Mouse (Mus musculus) right cerebral cortex, postnatal 4 days (tissue): ENCODE data around the gene Bcas3.

Experiments used
- DNase-seq: peaks from one replicate; pipeline ENCODE4 v3.0.0-alpha.2; 2022

Gene Bcas3

GRCm38 (mm10) chr11:85352539-85353380 lies at the start of gene Bcas3:
Bcas3 (plus strand) TSS chr11:85353167.
- DNase-seq, result peak; percentile 96

GRCm38 (mm10) chr11:85306577-85307260 lies 46.2 kb upstream of the Bcas3 start:
- no peak for DNase-seq

- no peak for DNase-seq
Measured at GRCm38 (mm10) chr11:85308799-85309198, 44.2 kb upstream of the Bcas3 start.

GRCm38 (mm10) chr11:85310407-85310712 lies 42.6 kb upstream of the Bcas3 start:
- no peak for DNase-seq

GRCm38 (mm10) chr11:85310713-85311574 lies 42.0 kb upstream of the Bcas3 start, which contains the start of gene Ppm1d:
Ppm1d (plus strand) TSS chr11:85311244.
- DNase-seq, result peak; percentile 99

GRCm38 (mm10) chr11:85311645-85312490 lies 41.1 kb upstream of the Bcas3 start:
- DNase-seq, result peak; percentile 26

- DNase-seq, result peak; percentile 6
Measured at GRCm38 (mm10) chr11:85312818-85313217, 40.1 kb upstream of the Bcas3 start.

GRCm38 (mm10) chr11:85313361-85313760 lies 39.6 kb upstream of the Bcas3 start:
- DNase-seq, result no peak

GRCm38 (mm10) chr11:85323567-85324330 lies 29.2 kb upstream of the Bcas3 start:
- DNase-seq, result no peak

- DNase-seq, result no peak
Measured at GRCm38 (mm10) chr11:85328717-85329116, 24.2 kb upstream of the Bcas3 start.

- peak; percentile 27 for DNase-seq
Measured at GRCm38 (mm10) chr11:85329167-85329894, 23.6 kb upstream of the Bcas3 start.

- DNase-seq, result peak; percentile 21
Measured at GRCm38 (mm10) chr11:85334778-85335177, 18.2 kb upstream of the Bcas3 start.

GRCm38 (mm10) chr11:85339173-85339831 lies 13.7 kb upstream of the Bcas3 start:
- no peak for DNase-seq

- DNase-seq, result no peak
Measured at GRCm38 (mm10) chr11:85340070-85340616, 12.8 kb upstream of the Bcas3 start.

GRCm38 (mm10) chr11:85353819-85354218 lies 852 bp downstream of the Bcas3 start:
- DNase-seq, result no peak

- no peak for DNase-seq
Measured at GRCm38 (mm10) chr11:85359641-85360040, 6.7 kb downstream of the Bcas3 start.

- DNase-seq, result no peak
Measured at GRCm38 (mm10) chr11:85361621-85362020, 8.7 kb downstream of the Bcas3 start.

GRCm38 (mm10) chr11:85366168-85366567 lies 13.2 kb downstream of the Bcas3 start:
- DNase-seq, result no peak

- DNase-seq, result no peak
Measured at GRCm38 (mm10) chr11:85367823-85368222, 14.9 kb downstream of the Bcas3 start.

- DNase-seq, result no peak
Measured at GRCm38 (mm10) chr11:85379091-85379490, 26.1 kb downstream of the Bcas3 start.
